Mouse (Mus musculus): ENCODE data around the gene Ogn. TPM values are rescaled to one million over a fixed set of nuclear protein-coding genes. Genes with fewer than 3 reads are reported as not detected.

Ogn gene
- total RNA-seq, 2 experiments from 2014 or later, result 0.15 to 0.40 TPM

DNA sequence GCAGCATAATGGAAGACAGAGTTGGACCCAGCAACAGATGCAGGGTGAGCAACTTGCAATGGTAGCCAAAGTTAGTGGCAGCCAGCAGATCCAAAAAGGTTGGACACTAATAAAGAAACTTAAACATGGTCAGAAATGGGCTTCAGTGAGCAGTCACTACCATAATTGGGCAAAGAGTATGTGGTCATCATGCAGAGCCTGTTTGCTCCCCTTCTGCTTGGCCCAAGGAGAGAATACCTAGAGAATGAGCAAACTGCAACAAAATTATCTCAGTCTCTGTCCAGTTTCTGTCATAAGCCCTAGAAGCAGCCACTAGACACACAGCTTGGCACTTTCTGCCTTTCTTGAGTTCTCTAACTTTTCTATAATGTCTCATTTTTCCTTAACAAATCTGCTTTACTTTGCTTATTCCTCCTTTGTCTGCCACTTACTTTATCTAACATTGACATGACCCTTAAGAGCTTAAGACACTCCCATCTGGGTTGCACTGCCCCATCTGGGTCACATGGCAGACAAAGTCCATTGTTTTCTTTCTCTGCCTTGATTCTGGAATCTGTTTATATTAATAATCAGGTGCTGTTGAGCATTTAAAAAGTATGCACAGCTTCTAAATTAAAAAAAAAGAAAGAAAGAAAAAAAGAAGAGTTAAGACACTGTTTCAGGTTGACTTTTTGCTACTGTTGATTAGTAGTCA, 36.0 kb downstream of the Ogn start:
- no peak for ATAC-seq (ENCODE audit: poor library complexity, severe bottlenecking)

- ATAC-seq (ENCODE audit: poor library complexity, severe bottlenecking), result no peak
Measured at GRCm38 (mm10) chr13:49644731-49645529, 37.1 kb downstream of the Ogn start.

DNA sequence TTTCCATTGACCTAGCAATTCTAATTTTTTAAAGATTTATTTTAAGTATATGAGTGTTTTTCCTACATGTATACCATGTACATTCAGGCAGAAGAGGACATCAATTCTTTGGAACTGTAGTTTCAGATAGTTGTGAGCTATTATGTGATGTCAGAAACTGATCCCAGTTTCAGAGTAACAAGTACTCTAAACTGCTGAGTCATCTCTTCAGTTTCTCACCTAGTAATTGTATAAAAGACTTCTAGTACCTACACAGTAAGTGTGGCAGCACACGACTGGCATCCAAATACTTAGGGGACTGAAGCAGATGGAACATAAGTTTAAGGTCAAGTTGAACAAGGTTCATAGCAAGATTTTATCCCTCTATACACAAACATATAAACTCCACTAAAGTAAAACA, 38.2 kb downstream of the Ogn start:
- ATAC-seq (ENCODE audit: poor library complexity, severe bottlenecking), result no peak

GRCm38 (mm10) chr13:49651136-49651535, 43.3 kb downstream of the Ogn start:
- no peak for ATAC-seq (ENCODE audit: poor library complexity, severe bottlenecking)

GRCm38 (mm10) chr13:49651781-49652351, 44.0 kb downstream of the Ogn start:
- ATAC-seq (ENCODE audit: poor library complexity, severe bottlenecking), result no peak

- peak; percentile 97 for ATAC-seq (ENCODE audit: poor library complexity, severe bottlenecking)
Measured at GRCm38 (mm10) chr13:49652481-49653179, 44.8 kb downstream of the Ogn start, which contains the start of the genes Cenpp and Nol8. Gene Cenpp (minus strand): TSS chr13:49652785. Gene Nol8 (plus strand): TSS chr13:49653078.

DNA sequence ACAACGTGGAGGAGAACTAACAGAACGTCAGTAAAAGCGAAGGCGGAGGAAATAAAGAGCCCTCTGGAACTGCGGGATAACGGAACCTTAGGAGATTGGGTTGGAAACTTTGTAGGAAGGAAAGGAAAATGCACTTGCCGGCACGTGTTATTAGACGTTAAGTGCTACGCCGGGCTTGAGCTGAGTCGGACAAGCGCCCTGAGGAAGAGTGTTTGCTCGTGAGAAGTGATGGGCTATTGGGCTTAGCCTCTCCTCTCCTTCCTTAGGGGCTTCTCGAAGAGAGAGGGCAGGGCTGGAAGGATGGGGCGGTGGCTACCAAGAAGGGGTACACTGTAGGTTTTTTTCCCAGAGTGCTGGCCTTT, 45.3 kb downstream of the Ogn start:
- ATAC-seq (ENCODE audit: poor library complexity, severe bottlenecking), result peak; percentile 37

Other genes starting within 250 kb of the Ogn start
- gene Ippk, start 186.8 kb upstream of the Ogn start, total RNA-seq (2015), result 2.5 and 3.1 TPM in 2 replicates
- 5.9 and 7.4 TPM in 2 replicates for gene Ippk, start 186.8 kb upstream of the Ogn start, total RNA-seq (2017)
- gene Tes3-ps, start 114.7 kb upstream of the Ogn start, total RNA-seq (2015), result 0.71 and 1.1 TPM in 2 replicates
- gene Tes3-ps, start 114.7 kb upstream of the Ogn start, total RNA-seq (2017), result 1.8 and 3.9 TPM in 2 replicates
- gene Ecm2, start 103.2 kb upstream of the Ogn start, total RNA-seq (2015), result not detected in 2 replicates
- gene Ecm2, start 103.2 kb upstream of the Ogn start, total RNA-seq (2017), result 0.07 TPM in 1 of 2 replicates, not detected in the other
- not detected in 2 replicates for gene Aspn, start 63.6 kb upstream of the Ogn start, total RNA-seq (2015)
- gene Aspn, start 63.6 kb upstream of the Ogn start, total RNA-seq (2017), result not detected in 2 replicates
- gene Omd, start 25.6 kb upstream of the Ogn start, total RNA-seq (2015), result not detected in 2 replicates
- not detected in 2 replicates for gene Omd, start 25.6 kb upstream of the Ogn start, total RNA-seq (2017)
- 21.0 and 23.3 TPM in 2 replicates for gene Cenpp, start 44.7 kb downstream of the Ogn start, total RNA-seq (2015)
- gene Cenpp, start 44.7 kb downstream of the Ogn start, total RNA-seq (2017), result 16.5 and 18.7 TPM in 2 replicates
- gene Nol8, start 45.0 kb downstream of the Ogn start, total RNA-seq (2015), result 15.8 and 18.0 TPM in 2 replicates
- 16.6 and 17.3 TPM in 2 replicates for gene Nol8, start 45.0 kb downstream of the Ogn start, total RNA-seq (2017)
- 29.0 and 31.8 TPM in 2 replicates for gene Iars, start 74.1 kb downstream of the Ogn start, total RNA-seq (2015)
- gene Iars, start 74.1 kb downstream of the Ogn start, total RNA-seq (2017), result 31.5 and 33.1 TPM in 2 replicates
- gene Gm30302, start 191.0 kb downstream of the Ogn start, total RNA-seq (2015), result not detected in 2 replicates
- gene Gm30302, start 191.0 kb downstream of the Ogn start, total RNA-seq (2017), result not detected in 2 replicates